Mouse (Mus musculus): ENCODE results near the gene Gm8094.
"Not testable (repeated sequence)": the region's sequence is repeated elsewhere in the genome, so short reads cannot be mapped to it uniquely, and the experiment has no call there.

The Gm8094 gene

DNA sequence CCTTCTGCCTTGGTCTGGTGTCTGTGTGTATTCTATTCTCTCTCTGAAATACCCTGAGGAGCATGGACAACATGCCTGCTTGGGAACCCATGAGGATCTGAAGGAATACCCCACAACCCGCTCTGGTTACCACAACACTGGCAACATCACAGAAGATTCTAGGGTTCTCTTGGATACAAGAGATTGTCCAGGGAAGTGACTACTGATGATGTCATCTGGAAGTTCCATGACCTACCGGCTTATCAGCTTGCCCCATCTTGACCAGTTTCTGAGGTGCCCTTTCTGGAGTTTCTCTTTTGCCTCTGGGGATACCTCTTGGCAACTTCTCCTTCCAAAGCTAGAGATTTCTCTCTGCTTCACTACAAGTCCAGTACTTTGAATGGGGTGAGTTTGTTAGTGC, at the start of gene Gm8094:
Gene Gm8094 (minus strand): TSS at position 101 of the 400 bp plus-strand sequence.
- DNase-seq (ENCODE audit: low spot score) = not testable (repeated sequence)

DNA sequence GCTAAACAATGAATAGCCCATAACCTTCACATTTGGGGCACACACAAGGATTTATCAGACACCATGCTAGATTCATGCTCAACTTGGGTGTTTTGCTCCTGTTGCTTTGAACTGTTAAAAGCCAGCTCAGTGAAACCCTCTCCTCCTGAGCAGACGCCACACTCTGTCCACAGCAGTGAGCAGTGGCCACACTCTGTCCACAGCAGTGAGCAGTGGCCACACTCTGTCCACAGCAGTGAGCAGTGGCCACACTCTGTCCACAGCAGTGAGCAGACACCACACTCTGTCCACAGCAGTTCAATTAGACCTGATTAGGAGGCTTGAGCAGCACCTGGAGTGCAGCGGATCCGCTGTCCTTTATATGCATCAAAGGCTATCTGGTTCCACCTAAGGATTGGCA, 43.2 kb upstream of the Gm8094 start:
- not testable (repeated sequence) for DNase-seq (ENCODE audit: low spot score)

DNA sequence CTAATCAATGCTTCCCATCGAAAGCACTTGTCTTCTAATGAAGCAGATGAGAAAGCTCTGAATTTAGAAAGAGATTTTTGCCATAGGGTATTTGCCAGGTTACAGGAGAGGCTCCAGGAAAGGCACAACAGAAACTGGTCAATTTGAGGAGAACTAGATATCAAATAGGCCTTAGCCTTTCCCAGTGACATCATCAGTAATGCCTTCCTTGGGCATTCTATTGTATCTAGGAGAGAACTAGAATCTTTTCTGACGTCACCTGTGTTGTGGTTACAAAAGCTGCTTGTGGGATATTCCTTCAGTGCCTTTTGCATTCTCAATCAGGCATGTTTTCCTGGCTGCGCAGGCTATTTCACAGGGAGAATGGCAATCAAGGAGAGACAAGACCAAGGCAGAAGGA, 23.9 kb upstream of the Gm8094 start, which contains the start of gene Gm8104:
Gene Gm8104 (plus strand): TSS at position 301 of the 400 bp plus-strand sequence.
- not testable (repeated sequence) for DNase-seq (ENCODE audit: low spot score)

DNA sequence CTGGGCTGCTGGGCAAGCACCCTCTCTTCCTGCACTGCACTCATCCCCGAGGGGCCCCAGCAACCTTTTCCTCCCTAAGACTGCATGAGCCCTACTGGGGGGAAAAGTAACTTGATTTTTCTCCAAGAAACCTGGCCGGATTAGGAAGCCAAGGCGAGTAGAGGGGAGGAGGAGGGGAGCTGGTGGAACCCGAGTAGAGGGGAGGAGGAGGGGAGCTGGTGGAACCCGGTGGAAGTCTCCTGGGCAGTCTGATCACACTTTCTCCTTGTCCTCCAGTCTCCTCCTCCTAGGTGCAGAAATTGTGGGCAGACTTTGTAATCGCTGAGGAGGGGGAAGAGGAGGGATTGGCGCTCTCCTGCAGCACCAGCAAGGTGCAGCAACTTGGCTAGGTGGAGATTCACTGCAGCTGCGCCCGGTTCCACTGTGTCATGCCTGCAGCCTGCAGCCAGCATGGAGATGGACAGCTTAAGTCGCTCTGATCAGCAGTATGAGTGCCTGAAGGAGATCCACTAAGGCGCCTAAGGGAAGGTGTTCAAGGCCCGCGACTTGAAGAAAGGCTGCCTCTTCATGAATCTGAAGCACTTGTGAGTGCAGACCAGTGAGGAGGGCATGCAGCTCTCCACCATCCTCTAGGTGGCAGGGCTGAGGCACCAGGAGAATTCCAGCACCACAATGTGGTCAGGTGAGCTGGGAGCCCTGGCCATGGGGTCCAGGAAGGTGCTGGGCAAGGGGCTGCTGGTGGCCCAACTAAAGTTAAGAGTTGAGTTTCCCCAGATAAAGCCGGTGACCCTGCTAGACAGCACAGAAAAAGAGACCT, 12.9 kb upstream of the Gm8094 start:
- not testable (repeated sequence) for DNase-seq (ENCODE audit: low spot score)

DNA sequence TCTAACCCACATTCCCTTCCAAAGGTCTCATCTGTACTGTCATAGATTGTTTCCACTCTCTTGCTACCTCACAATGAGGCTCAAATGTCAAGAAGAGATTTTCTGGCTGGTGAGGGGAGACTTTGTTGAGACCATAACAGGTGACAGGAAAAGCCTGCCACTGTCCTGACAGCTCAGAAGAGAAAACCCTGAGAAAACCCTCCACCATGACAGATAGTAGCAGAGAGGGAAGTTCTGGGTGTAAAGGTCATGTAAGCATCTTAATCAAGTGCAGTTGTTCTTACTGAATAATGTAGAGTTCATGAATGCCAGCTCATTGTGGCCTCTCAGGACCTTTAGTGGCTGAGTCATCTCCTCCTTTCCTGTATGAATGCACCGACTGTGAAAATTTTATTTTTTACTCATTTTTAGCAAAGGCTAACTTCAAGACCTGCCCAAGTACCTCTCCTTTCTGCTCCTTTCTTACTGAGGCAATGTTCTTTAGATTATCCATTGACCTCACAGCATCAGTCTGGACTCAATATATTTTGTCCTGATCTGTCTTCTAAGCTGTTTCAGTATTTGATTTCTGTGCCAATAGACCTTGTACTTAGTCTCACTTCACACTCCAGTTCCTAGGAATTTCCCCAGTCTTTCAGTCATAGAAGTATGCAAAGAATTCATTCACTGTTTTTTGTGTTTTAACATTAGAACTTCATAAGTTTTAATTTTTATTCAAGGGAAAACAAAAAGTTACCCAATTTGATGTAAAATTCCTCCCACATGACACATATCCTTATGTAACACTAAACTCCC, 8.7 kb upstream of the Gm8094 start:
- DNase-seq (ENCODE audit: low spot score) = peak; percentile 35

DNA sequence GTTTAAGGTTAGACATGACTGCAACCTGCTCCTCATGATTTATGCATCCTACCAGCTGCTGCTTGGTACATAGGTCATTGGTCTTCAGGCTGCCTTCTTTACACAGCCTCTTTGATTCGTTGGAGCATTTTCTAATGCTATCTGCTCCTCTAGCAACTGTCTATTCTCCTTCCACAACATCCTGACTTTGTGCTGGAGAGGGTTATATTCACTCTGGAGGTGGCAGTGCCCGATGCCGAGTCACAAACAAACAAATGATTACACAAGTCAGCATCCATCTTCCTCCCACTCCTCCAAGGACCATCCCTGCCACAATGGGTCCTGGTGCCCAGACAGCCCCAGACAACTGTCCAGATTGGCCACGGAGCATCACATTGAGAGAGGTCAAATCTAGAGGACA, 16.3 kb downstream of the Gm8094 start:
- not testable (repeated sequence) for DNase-seq (ENCODE audit: low spot score)

DNA sequence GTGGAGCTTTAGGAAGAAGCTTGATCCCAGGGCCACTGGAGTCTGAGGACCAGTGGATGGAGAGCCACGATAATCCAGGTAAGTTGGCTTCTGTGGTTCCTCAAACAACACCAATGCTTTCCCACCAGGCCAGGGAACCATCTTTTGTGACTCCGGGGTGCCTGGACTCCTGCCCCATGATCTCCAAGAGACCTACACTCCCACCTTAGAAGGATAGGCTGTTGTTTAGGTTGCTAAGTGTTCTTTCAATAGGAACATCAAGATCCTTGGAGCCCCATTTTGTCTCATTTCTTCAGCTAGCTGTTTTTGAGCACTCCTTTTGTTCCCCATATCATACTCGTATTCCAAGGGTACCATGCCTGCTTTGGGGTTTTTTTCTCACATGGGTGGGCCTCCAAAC, 18.4 kb downstream of the Gm8094 start:
- DNase-seq (ENCODE audit: low spot score) = not testable (repeated sequence)

Measured in testis, postnatal 10 days (tissue).